Mouse (Mus musculus) hindbrain, embryonic 12.5 days (tissue): ENCODE measurements around the gene Asb14. TPM values are rescaled to one million over a fixed set of nuclear protein-coding genes. Genes with fewer than 3 reads are reported as not detected.

Experiments
- ATAC-seq: fragments of 200-750 bp; cut with Nextera tagmentation; 2 replicates; pipeline ENCODE4 v1.8.0; 2017; ENCODE audit warnings: moderate TSS enrichment; ENCODE audit not compliant: low FRiP score
- H3K27ac ChIP-seq: fragments of 300-500 bp; sonication (generic); 2 replicates; pipeline ENCODE4 v1.5.1; 2016; ENCODE audit warnings: mild to moderate bottlenecking
- H3K27me3 ChIP-seq: fragments of 300-500 bp; sonication (generic); 2 replicates; pipeline ENCODE4 v1.6.1; 2016; ENCODE audit warnings: mild to moderate bottlenecking
- H3K36me3 ChIP-seq: fragments of 300-500 bp; sonication (generic); 2 replicates; pipeline ENCODE4 v1.6.1; 2016; ENCODE audit warnings: mild to moderate bottlenecking
- H3K4me1 ChIP-seq: fragments of 300-500 bp; sonication (generic); 2 replicates; pipeline ENCODE4 v1.6.1; 2016
- H3K4me2 ChIP-seq: fragments of 300-500 bp; sonication (generic); replicated peaks from 2 replicates; pipeline ENCODE4 v1.6.1; 2016; ENCODE audit warnings: mild to moderate bottlenecking
- H3K4me3 ChIP-seq: fragments of 300-500 bp; sonication (generic); 2 replicates; pipeline ENCODE4 v1.5.1; 2016; ENCODE audit warnings: mild to moderate bottlenecking
- H3K9ac ChIP-seq: fragments of 300-500 bp; sonication (generic); 2 replicates; pipeline ENCODE4 v1.6.1; 2016; ENCODE audit warnings: mild to moderate bottlenecking, moderate library complexity
- H3K9me3 ChIP-seq: fragments of 300-500 bp; sonication (generic); replicated peaks from 2 replicates; pipeline ENCODE4 v1.6.1; 2016; ENCODE audit warnings: mild to moderate bottlenecking
- WGBS: fragments of 180-500 bp; shearing (Covaris S2); methylation state at CpG from one replicate; pipeline ENCODE4 v1.1.7; 2016; 5-methylcytosine and 5-hydroxymethylcytosine counted together
- polyA plus RNA-seq: library from polyadenylated mRNA; unstranded; fragments of >200 nt; fragmentation: Nextera tagmentation; extraction: Ambion mirVana; gene quantifications from 2 replicates; pipeline ENCODE4 v1.2.1, GENCODE M21; 2016

Gene Asb14
- polyA plus RNA-seq: not detected in 2 replicates

DNA sequence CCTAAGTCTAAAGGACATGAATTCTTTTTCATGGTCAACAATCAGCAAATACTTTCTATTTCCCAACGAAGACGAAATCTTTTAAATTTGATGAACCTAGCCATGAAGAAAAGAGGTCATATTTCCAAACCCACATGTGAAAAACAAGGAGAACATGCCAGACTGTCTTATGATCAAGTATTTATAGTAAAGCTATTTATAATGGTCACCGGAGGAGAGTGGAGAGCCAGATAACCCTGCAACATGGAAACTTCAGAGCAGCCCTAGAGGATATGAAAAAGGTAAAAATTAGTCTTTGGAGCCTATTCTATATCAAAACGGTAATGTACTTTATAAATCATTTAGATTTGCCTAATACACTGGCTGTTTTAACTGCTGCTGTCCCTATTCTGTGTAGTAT, at the start of gene Asb14:
Asb14 (plus strand) TSS at position 166 of the 400 bp plus-strand sequence.
- WGBS: 92% methylated on average over 4 of the region's 4 CpGs

DNA sequence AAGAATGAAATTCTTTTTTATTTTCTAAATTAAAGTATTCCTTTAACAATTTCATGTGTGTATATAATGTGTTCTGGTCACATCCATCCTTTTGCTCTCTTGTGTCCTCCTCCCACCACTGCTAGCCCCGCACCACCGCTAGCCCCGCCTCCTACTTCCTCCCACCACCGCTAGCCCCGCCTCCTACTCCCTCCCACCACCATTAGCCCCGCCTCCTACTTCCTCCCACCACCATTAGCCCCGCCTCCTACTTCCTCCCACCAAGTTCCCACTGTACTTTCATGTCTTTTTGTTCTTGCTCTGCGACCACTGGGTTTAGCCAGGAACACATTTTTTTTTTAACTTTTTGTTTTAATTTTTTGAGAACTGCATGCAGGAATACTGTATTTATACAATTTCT, 41.3 kb upstream of the Asb14 start:
- H3K9me3 ChIP-seq: no peaks in the 10 kb centered on the region
- H3K9ac ChIP-seq: no peak overlapping the region
- WGBS: 73% methylated on average over 8 of the region's 8 CpGs
- no peak overlapping the region for H3K4me2 ChIP-seq
- H3K27ac ChIP-seq: no peak overlapping the region
- no peak overlapping the region for H3K4me3 ChIP-seq
- no peaks in the 10 kb centered on the region for H3K36me3 ChIP-seq
- no peaks in the 10 kb centered on the region for H3K27me3 ChIP-seq
- ATAC-seq: no peak
- no peaks in the 10 kb centered on the region for H3K4me1 ChIP-seq

More for the DNA sequence above, at the start of gene Asb14:
- no peak within 1 kb of the TSS for H3K9ac ChIP-seq
- H3K27me3 ChIP-seq: no peaks in the 10 kb centered on the region
- ATAC-seq: no peak
- no peak within 1 kb of the TSS for H3K4me3 ChIP-seq
- H3K4me2 ChIP-seq: no peak within 1 kb of the TSS
- H3K4me1 ChIP-seq: no peaks in the 10 kb centered on the region
- H3K9me3 ChIP-seq: no peaks in the 10 kb centered on the region
- no peak within 1 kb of the TSS for H3K27ac ChIP-seq
- no peaks in the 10 kb centered on the region for H3K36me3 ChIP-seq

DNA sequence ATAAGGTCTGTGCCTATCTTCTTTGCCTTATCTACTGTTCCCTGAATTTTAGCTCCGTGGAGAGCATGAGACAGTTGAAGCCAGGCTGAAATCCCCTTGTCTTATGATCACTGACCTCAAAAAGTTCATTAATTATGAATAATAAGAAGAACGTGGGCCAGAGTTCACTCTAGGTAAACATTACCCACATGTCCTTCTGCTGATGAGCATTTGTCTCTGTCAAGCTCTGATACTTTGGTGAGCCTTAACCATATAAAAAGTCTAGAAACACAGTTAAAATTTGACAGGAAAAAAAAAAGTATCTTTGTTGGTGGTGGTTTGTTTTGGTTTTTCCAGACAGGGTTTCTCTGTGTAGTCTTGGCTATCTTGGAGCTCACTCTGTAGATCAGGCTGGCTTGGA, 40.3 kb upstream of the Asb14 start:
- Histone ChIP-seq H3K9me3 (no peaks in the 10 kb centered on the region), H3K4me1 (no peaks in the 10 kb centered on the region), H3K4me2 (no peak overlapping the region), H3K27ac (no peak overlapping the region), H3K36me3 (no peaks in the 10 kb centered on the region), H3K9ac (no peak overlapping the region), H3K27me3 (no peaks in the 10 kb centered on the region), H3K4me3 (no peak overlapping the region)
- 74% methylated on average over 2 of the region's 2 CpGs for WGBS
- no peak for ATAC-seq

DNA sequence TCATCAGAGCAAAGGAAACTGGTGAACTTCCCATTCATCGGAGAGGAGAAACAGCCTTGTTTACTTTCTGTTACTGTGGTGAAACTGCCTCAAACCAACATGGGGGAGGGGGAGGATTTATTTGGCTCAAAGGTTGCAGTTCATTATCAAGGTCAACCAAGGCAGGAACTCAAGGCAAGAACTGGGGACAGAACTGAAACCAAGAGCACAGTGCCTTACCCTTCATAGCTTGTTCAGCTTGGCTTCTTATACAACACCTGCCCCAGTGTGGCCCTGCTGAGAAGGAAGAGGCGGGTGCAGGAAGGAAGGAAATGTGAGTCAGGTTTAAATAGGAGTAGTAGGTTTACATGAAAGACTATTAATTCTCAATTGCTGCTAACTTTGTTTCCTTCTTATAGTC, 36.0 kb upstream of the Asb14 start:
- H3K4me3 ChIP-seq: no peak overlapping the region
- no peak overlapping the region for H3K9ac ChIP-seq
- ATAC-seq: no peak
- 73% methylated on average over 2 of the region's 2 CpGs for WGBS
- H3K27ac ChIP-seq: no peak overlapping the region
- no peaks in the 10 kb centered on the region for H3K27me3 ChIP-seq
- no peaks in the 10 kb centered on the region for H3K4me1 ChIP-seq
- no peaks in the 10 kb centered on the region for H3K9me3 ChIP-seq
- H3K4me2 ChIP-seq: no peak overlapping the region
- H3K36me3 ChIP-seq: no peaks in the 10 kb centered on the region

DNA sequence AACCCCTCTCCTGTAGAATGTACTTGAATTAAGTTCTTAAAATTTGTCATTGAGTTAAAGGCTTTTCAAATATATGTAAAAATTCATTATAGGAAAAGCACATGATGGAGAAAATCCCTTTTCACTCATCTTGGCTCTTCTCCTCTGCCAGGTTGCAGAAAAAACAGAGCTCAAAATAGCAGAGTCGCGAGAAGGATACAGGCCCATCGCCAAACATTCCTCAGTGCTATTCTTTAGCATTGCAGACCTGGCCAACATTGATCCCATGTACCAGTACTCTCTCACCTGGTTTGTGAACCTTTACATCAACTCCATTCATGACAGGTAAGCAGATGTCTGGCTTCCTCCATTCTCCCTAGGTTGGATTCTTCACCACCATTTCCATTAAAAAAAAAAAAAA, 35.3 kb upstream of the Asb14 start:
- Histone ChIP-seq H3K4me3 (no peak overlapping the region), H3K4me2 (no peak overlapping the region), H3K27ac (no peak overlapping the region), H3K27me3 (no peaks in the 10 kb centered on the region), H3K9me3 (no peaks in the 10 kb centered on the region), H3K36me3 (no peaks in the 10 kb centered on the region), H3K9ac (no peak overlapping the region), H3K4me1 (no peaks in the 10 kb centered on the region)
- 92% methylated on average over 3 of the region's 3 CpGs for WGBS
- no peak for ATAC-seq

DNA sequence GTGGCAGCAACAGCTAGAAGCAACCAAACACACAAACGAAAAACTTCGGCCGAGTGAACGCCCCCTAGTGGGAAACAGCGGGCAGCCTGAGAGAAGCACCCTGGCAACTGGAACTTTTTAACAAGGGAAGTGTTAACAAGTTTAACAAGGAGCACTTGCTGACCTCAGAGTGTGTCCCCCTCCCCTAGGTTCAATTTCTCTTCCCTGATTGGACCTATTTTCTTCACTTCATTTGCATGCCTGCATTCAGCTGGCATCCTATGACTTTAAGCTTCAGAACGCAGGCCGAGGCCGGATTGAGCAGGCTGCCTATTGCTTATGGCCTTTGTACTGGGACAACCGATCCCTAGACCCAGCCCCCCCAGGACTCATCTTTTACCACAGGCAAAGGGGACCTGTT, 27.0 kb upstream of the Asb14 start:
- 73% methylated on average over 9 of the region's 9 CpGs for WGBS
- no peaks in the 10 kb centered on the region for H3K9me3 ChIP-seq
- no peak for ATAC-seq
- H3K9ac ChIP-seq: no peak overlapping the region
- no peaks in the 10 kb centered on the region for H3K27me3 ChIP-seq
- no peak overlapping the region for H3K4me2 ChIP-seq
- no peak overlapping the region for H3K4me3 ChIP-seq
- H3K4me1 ChIP-seq: no peaks in the 10 kb centered on the region
- no peaks in the 10 kb centered on the region for H3K36me3 ChIP-seq
- no peak overlapping the region for H3K27ac ChIP-seq

DNA sequence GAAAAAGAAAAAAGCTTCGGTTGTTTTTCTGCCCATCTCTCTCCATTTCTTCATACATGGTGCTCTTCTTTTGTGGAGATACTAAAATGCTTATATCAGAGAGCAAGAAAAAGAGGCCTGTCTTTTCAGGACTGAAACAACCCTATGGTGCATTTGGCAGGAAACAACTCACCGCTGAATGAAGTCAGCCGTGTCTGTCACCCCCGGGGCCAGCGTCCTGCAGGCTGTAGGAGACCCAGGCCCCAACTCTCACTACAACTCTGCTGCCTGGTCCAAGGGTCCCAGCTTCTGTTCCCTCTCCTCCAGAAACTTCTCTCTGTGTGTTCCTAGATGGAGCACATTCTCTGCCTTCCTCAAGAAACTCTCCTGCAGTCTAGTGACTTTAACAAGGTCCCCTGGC, 26.1 kb upstream of the Asb14 start:
- Histone ChIP-seq H3K27me3 (no peaks in the 10 kb centered on the region), H3K4me3 (no peak overlapping the region), H3K9me3 (no peaks in the 10 kb centered on the region), H3K4me1 (no peaks in the 10 kb centered on the region), H3K4me2 (no peak overlapping the region), H3K36me3 (no peaks in the 10 kb centered on the region), H3K27ac (no peak overlapping the region), H3K9ac (no peak overlapping the region)
- no peak for ATAC-seq
- 83% methylated on average over 5 of the region's 5 CpGs for WGBS

DNA sequence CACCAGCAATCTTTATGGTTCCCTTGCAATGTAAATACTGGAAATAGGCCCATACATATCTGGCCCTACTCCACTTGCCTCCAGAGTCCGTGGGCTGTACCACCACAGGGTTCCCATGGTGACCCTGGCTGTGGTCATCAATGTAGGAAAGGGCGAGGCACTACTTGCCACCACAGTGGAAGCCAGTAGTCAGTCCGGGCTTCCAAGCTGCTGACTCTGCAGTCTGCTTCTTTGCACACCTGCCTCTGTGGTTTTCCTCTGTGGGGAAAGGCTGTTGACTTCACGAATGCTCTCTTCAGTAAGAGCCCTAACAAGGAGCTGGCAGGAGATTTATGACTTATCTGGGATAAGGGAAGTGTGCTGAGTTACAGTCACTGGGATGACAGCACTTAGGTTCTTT, 15.6 kb upstream of the Asb14 start:
- Histone ChIP-seq H3K4me1 (no peaks in the 10 kb centered on the region), H3K4me2 (no peak overlapping the region), H3K4me3 (no peak overlapping the region), H3K36me3 (no peaks in the 10 kb centered on the region), H3K27ac (no peak overlapping the region), H3K9ac (no peak overlapping the region), H3K27me3 (no peaks in the 10 kb centered on the region), H3K9me3 (no peaks in the 10 kb centered on the region)
- no peak for ATAC-seq
- WGBS: 81% methylated on average over 4 of the region's 4 CpGs

DNA sequence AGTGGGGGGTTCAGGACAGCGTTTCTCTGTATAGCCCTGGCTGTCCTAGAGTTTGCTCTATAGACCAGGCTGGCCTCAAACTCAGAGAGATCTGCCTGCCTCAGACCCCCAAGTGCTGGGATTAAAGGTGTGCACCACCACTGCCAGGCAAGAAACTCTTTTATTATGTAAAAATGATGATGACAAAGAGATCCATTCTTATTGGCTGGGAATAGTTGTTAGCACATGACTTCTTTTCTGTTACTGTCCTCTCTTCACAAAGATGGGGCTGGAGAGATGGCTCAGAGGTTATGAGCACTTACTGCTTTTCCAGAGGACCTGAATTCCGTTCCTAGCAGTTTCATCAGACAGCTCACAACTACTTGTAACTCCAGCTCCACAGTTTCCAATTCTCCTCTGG, 14.4 kb upstream of the Asb14 start:
- Histone ChIP-seq H3K36me3 (no peaks in the 10 kb centered on the region), H3K27me3 (no peaks in the 10 kb centered on the region), H3K4me1 (no peaks in the 10 kb centered on the region), H3K9me3 (no peaks in the 10 kb centered on the region), H3K4me2 (no peak overlapping the region), H3K4me3 (no peak overlapping the region), H3K27ac (no peak overlapping the region), H3K9ac (no peak overlapping the region)
- no peak for ATAC-seq
- WGBS: 68% methylated on average over 2 of the region's 2 CpGs

DNA sequence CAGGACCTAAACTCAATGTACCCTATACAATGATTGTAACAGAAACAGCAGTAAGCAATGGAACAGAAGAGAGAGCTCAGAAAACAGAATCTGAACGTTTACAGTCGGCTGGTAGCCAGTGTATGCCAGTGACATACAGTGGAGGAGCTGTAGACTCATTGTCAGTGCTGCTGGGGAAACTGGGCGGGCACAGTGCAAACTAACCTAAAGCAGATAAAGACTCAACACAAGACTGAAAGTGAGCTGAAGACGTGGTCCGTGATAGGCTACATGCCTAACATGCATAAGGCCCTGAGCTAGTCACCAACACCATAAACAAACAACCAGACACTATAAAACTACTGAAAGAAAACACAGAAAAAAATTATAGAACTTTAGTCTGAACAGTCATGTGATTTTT, 12.7 kb upstream of the Asb14 start:
- H3K27me3 ChIP-seq: no peaks in the 10 kb centered on the region
- H3K27ac ChIP-seq: no peak overlapping the region
- no peaks in the 10 kb centered on the region for H3K4me1 ChIP-seq
- H3K4me3 ChIP-seq: no peak overlapping the region
- no peaks in the 10 kb centered on the region for H3K36me3 ChIP-seq
- 88% methylated on average over 5 of the region's 5 CpGs for WGBS
- H3K4me2 ChIP-seq: no peak overlapping the region
- no peaks in the 10 kb centered on the region for H3K9me3 ChIP-seq
- no peak for ATAC-seq
- no peak overlapping the region for H3K9ac ChIP-seq

DNA sequence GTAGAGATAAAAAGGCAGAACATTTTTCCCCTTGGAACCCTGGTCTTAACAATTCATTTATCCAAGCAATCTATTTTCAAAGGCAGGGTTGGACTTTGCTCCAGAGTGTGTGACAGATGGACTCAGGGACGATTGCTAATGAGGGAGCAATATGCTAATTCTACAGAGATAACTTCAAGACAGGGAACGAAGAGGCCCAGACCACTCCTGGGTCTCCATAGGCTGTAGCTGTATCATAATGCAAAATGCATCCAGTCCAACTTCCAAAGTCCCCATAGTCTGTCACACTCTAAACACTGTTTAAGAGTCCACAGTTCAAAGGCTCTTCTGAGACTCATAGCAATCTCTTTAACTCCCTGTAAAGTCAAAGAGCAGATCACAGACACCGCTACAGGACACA, 7.1 kb upstream of the Asb14 start:
- 64% methylated on average over 3 of the region's 3 CpGs for WGBS
- Histone ChIP-seq H3K4me1 (no peaks in the 10 kb centered on the region), H3K4me3 (no peak overlapping the region), H3K9me3 (no peaks in the 10 kb centered on the region), H3K36me3 (no peaks in the 10 kb centered on the region), H3K27me3 (no peaks in the 10 kb centered on the region), H3K27ac (no peak overlapping the region), H3K4me2 (no peak overlapping the region), H3K9ac (no peak overlapping the region)
- no peak for ATAC-seq

DNA sequence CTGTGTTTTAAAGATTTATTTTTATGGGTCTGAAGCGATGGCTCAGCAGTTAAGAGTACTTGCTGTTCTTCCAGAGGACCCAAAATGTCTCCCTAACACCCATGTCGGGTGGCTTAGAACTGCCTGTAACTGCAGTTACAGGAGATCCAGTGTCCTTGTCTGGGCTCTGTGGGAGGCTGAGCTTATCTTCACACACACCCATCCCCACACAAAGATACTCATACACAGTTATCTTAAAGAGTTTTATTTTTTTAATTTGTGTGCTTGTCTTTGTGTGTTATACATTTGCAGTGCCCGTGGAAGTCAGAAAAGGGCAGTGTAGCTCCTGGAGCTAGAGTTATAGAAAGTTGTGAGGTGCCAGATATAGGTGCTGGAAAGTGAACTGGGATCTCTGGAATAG, 3.6 kb upstream of the Asb14 start:
- no peak overlapping the region for H3K27ac ChIP-seq
- no peak overlapping the region for H3K4me3 ChIP-seq
- no peak overlapping the region for H3K9ac ChIP-seq
- H3K4me1 ChIP-seq: no peaks in the 10 kb centered on the region
- H3K4me2 ChIP-seq: no peak overlapping the region
- no peak for ATAC-seq
- H3K27me3 ChIP-seq: no peaks in the 10 kb centered on the region
- H3K9me3 ChIP-seq: no peaks in the 10 kb centered on the region
- 87% methylated on average over 3 of the region's 3 CpGs for WGBS
- H3K36me3 ChIP-seq: no peaks in the 10 kb centered on the region

DNA sequence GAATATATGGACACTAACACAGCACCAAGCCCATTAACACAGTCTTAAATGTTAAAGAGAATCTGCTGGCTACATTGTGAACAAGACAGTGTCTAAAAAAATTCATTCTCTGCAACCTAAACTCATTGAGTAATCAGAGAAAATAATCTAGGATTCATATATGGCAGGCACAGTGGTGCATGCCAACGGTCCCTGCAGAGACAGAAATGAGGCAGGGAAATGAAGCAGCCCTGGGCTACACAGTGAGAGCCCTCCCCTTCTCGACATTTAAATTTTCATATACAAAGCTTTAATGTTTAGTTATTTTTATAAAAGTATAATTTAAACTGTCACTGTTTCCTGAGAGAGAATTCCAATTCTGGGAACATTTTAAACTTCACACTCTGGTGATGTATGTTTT, 5.1 kb downstream of the Asb14 start:
- H3K4me1 ChIP-seq: no peaks in the 10 kb centered on the region
- WGBS: 82% methylated on average over 2 of the region's 2 CpGs
- no peak overlapping the region for H3K27ac ChIP-seq
- no peak overlapping the region for H3K4me2 ChIP-seq
- H3K36me3 ChIP-seq: no peaks in the 10 kb centered on the region
- no peak overlapping the region for H3K4me3 ChIP-seq
- H3K9me3 ChIP-seq: no peaks in the 10 kb centered on the region
- ATAC-seq: no peak
- no peaks in the 10 kb centered on the region for H3K27me3 ChIP-seq
- no peak overlapping the region for H3K9ac ChIP-seq

DNA sequence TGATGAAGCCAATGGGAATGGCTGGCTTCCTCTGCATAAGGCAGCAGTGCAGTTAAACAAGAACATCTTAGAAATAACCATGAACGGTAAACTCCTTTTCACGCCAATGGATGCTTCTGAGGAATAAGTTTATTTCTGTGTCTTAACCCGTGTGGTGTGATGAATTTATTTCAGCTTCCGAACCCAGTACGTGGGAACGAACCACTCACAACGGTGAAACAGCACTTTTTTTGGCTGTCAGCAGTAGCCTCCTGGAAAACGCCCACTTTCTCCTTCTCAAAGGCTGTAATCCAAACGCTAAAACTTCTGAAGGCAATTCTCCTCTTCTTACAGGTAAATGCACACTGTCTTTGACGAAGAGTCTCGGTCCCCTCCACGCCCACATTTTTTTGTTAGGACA, 6.5 kb downstream of the Asb14 start:
- no peak overlapping the region for H3K27ac ChIP-seq
- WGBS: 89% methylated on average over 12 of the region's 12 CpGs
- H3K4me2 ChIP-seq: no peak overlapping the region
- H3K9ac ChIP-seq: no peak overlapping the region
- no peaks in the 10 kb centered on the region for H3K4me1 ChIP-seq
- no peaks in the 10 kb centered on the region for H3K36me3 ChIP-seq
- H3K27me3 ChIP-seq: no peaks in the 10 kb centered on the region
- H3K9me3 ChIP-seq: no peaks in the 10 kb centered on the region
- no peak overlapping the region for H3K4me3 ChIP-seq
- ATAC-seq: no peak
